11 mouse cellular contexts compared by ENCODE assay signal in the genomic region with DNA sequence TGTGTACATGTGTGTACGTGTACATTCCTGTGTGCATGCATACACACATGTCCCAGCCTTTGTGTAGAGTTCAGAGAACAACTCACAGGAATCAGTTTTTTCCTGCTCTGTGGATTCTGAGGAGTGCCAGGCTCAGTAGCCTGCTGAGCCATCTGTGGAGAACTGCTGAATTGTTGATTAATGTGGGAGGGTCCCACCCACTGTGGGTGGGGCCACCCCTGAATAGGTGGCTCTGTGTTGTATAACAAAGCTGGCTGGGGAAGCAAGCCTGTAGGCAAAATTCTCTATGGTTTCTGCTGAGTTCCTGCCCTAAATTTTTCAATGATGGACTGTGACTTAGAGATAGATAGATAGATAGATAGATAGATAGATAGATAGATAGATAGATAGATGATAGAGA.
A peak's percentile ranks its signal among the peaks of the same experiment; 100 is the strongest.
DNase-seq lines count a peak whose midpoint lies in the region; ATAC-seq and TF ChIP-seq lines count a peak whose summit lies in the region.
"Had no signal": no experiment of that assay in that cellular context is flagged by ENCODE, and none has a peak within 500 bp of the region (broad histone marks: within the 10 kb centered on the region; RNA-seq: fewer than 3 reads in every experiment).

No protein-coding gene starts in this region.

- no peak overlapping the region for H3K4me3 ChIP-seq in forebrain, embryonic 11.5 days (ENCODE audit: low read depth, low read length)
- H3K4me3 ChIP-seq in forebrain, embryonic 10.5 days = no peak overlapping the region
- no peak overlapping the region for H3K4me3 ChIP-seq in ES-E14 (ENCODE audit: insufficient read depth in 1 of 2, low read depth in 1 of 2, low read length in 2 of 2, poor library complexity in 1 of 2, severe bottlenecking in 1 of 2)
- no peak overlapping the region for H3K4me3 ChIP-seq in forebrain, embryonic 12.5 days (replicated peaks)
- H3K4me3 ChIP-seq: limb, embryonic 15.5 days; myocyte had no signal

- no peak overlapping the region for H3K9ac ChIP-seq in forebrain, embryonic 11.5 days (ENCODE audit: low read length)
- H3K9ac ChIP-seq in ES-E14 (ENCODE audit: insufficient read depth, low read depth, low read length, poor library complexity, severe bottlenecking) = no peak overlapping the region
- H3K9ac ChIP-seq in forebrain, embryonic 12.5 days = no peak overlapping the region
- H3K9ac ChIP-seq: limb, embryonic 15.5 days had no signal

- H3K36me3 ChIP-seq in forebrain, embryonic 11.5 days (ENCODE audit: control insufficient read depth, insufficient read depth, low read length) = no peaks in the 10 kb centered on the region
- no peaks in the 10 kb centered on the region for H3K36me3 ChIP-seq in forebrain, embryonic 10.5 days (replicated peaks)
- H3K36me3 ChIP-seq in ES-E14 (ENCODE audit: control insufficient read depth, insufficient read depth, low read length, poor library complexity, severe bottlenecking) = no peaks in the 10 kb centered on the region
- no peaks in the 10 kb centered on the region for H3K36me3 ChIP-seq in forebrain, embryonic 12.5 days (replicated peaks)
- H3K36me3 ChIP-seq: limb, embryonic 15.5 days had no signal

- ATAC-seq in forebrain, embryonic 11.5 days (replicated peaks; ENCODE audit: low FRiP score) = 0 out of 2 replicates have a peak, but pooled peaks have one; percentile 75
- ATAC-seq in forebrain, embryonic 12.5 days (ENCODE audit: low FRiP score) = 0 out of 2 replicates have a peak, but pooled peaks have one; percentile 49
- ATAC-seq: intestine, postnatal 0 days had no signal

- H3K4me1 ChIP-seq in forebrain, embryonic 11.5 days (replicated peaks; ENCODE audit: control insufficient read depth, insufficient read depth, low read length) = peaks cover 7% of the 10 kb centered on the region; the same call in 1 of the 2 replicates
- peaks cover 28% of the 10 kb centered on the region for H3K4me1 ChIP-seq in forebrain, embryonic 10.5 days
- no peaks in the 10 kb centered on the region for H3K4me1 ChIP-seq in ES-E14 (ENCODE audit: control insufficient read depth in 2 of 2, insufficient read depth in 2 of 2, low read length in 2 of 2, poor library complexity in 1 of 2)
- peaks cover 18% of the 10 kb centered on the region for H3K4me1 ChIP-seq in forebrain, embryonic 12.5 days
- H3K4me1 ChIP-seq: limb, embryonic 15.5 days had no signal

- 71% methylated on average over 1 of the region's 1 CpGs for WGBS in forebrain, embryonic 11.5 days
- 81% methylated on average over 1 of the region's 1 CpGs for WGBS in forebrain, embryonic 10.5 days
- 77% methylated on average over 1 of the region's 1 CpGs for WGBS in forebrain, embryonic 12.5 days

- intact Hi-C loops in heart, postnatal 25 days (cut with DNase I) = no loop called here

- no peak for DNase-seq in forebrain, embryonic 11.5 days (ENCODE audit: low spot score)
- DNase-seq in forebrain, embryonic 10.5 days (ENCODE audit: extremely low spot score, low spot score) = no peak
- DNase-seq in ES-E14 (ENCODE audit: low read depth, low spot score) = peak; percentile 33
- DNase-seq in layer of hippocampus, adult 9-10 months (ENCODE audit: low spot score) = peak; percentile 31
- no peak for DNase-seq in spleen, postnatal 10 days (ENCODE audit: low spot score in 2 of 2)
- no peak for DNase-seq in kidney, adult 11 months
- no peak for DNase-seq in heart, postnatal 25 days (ENCODE audit: low spot score)

- H3K9me3 ChIP-seq in forebrain, embryonic 11.5 days (ENCODE audit: control insufficient read depth, low read length) = no peaks in the 10 kb centered on the region
- H3K9me3 ChIP-seq in forebrain, embryonic 10.5 days = peaks cover 4% of the 10 kb centered on the region; the same call in 1 of the 2 replicates
- H3K9me3 ChIP-seq in ES-E14 (ENCODE audit: control insufficient read depth, insufficient read depth, low read depth, low read length) = no peaks in the 10 kb centered on the region
- H3K9me3 ChIP-seq in forebrain, embryonic 12.5 days = 0 out of 2 replicates have a peak, but pooled peaks cover 7% of the 10 kb centered on the region
- H3K9me3 ChIP-seq: limb, embryonic 15.5 days had no signal

- no peaks in the 10 kb centered on the region for H3K27me3 ChIP-seq in forebrain, embryonic 11.5 days (ENCODE audit: control insufficient read depth, insufficient read depth, low read length)
- H3K27me3 ChIP-seq in forebrain, embryonic 10.5 days (ENCODE audit: poor library complexity, severe bottlenecking) = no peaks in the 10 kb centered on the region
- peaks cover 3% of the 10 kb centered on the region; the same call in 1 of the 2 replicates for H3K27me3 ChIP-seq in forebrain, embryonic 12.5 days
- H3K27me3 ChIP-seq: limb, embryonic 15.5 days had no signal

- H3K4me2 ChIP-seq in forebrain, embryonic 11.5 days (ENCODE audit: low read depth, low read length, severe bottlenecking) = no peak overlapping the region
- no peak overlapping the region for H3K4me2 ChIP-seq in forebrain, embryonic 12.5 days
- H3K4me2 ChIP-seq: limb, embryonic 15.5 days had no signal

- H3K27ac ChIP-seq in forebrain, embryonic 11.5 days (ENCODE audit: low read depth, low read length) = no peak overlapping the region
- H3K27ac ChIP-seq in forebrain, embryonic 10.5 days = no peak overlapping the region
- H3K27ac ChIP-seq in ES-E14 (ENCODE audit: insufficient read depth, low read depth, low read length, poor library complexity, severe bottlenecking) = no peak overlapping the region
- H3K27ac ChIP-seq in forebrain, embryonic 12.5 days = no peak overlapping the region
- H3K27ac ChIP-seq: limb, embryonic 15.5 days had no signal

- in situ Hi-C loops in ES-E14 (cut with MboI; ENCODE audit: low sequenced_read_pairs in 2 of 2, unreplicated experiment in 2 of 2) = no loop called here

TF ChIP-seq in ES-E14, 5 proteins besides CTCF, POLR2A, EP300 and RAD21:
- no peak for TF ChIP-seq MAFK (IDR thresholded peaks at IDR 0.05; ENCODE audit: insufficient read depth, low read depth, low read length)
- no peak for TF ChIP-seq CHD2 (IDR thresholded peaks at IDR 0.05; ENCODE audit: low read depth, low read length)
- no peak for TF ChIP-seq ZNF384 (IDR thresholded peaks at IDR 0.05; ENCODE audit: low read depth, low read length)
- no peak for TF ChIP-seq ZC3H11A (IDR thresholded peaks at IDR 0.05; ENCODE audit: borderline replicate concordance, low read depth, low read length)
- TF ChIP-seq HCFC1 (IDR thresholded peaks at IDR 0.05; ENCODE audit: borderline replicate concordance, insufficient read depth, low read length) = no peak

Comparison
In these comparisons a context has a peak if more than half of its experiments do, and no peak if none do; other contexts are left out.
1. DNase-seq: peak in ES-E14 (single experiment) and layer of hippocampus, adult 9-10 months (single experiment); none in forebrain, embryonic 11.5 days (single experiment), forebrain, embryonic 10.5 days (single experiment), spleen, postnatal 10 days (0 of 2), kidney, adult 11 months (single experiment) and heart, postnatal 25 days (single experiment).